Mouse (Mus musculus) mouse embryonic stem cell (cell line): ENCODE results near the gene Rbm42.

Experiments used
- in situ Hi-C, 2 experiments: fragments of 300-500 bp; cut with MboI; formaldehyde crosslinking; loops; 1 replicate in 1 of 2; 3 replicates in 1 of 2; pipeline ENCODE4 v1.14.3; 2019 to 2020; ENCODE audit warnings: low sequenced_read_pairs in 2 of 2, low pct_unique_long_range_greater_than_20kb in 1 of 2, mixed read lengths in 1 of 2; ENCODE audit not compliant: unreplicated experiment in 1 of 2

The Rbm42 gene

GRCm38 (mm10) chr7:30594510-30595024 lies 55.5 kb downstream of the Rbm42 start:
- in situ Hi-C loops, result no loop called here

GRCm38 (mm10) chr7:30593579-30594509 lies 56.3 kb downstream of the Rbm42 start:
- in situ Hi-C loops, result no loop called here

GRCm38 (mm10) chr7:30592772-30593423 lies 57.2 kb downstream of the Rbm42 start:
- in situ Hi-C loops, result no loop called here

- in situ Hi-C loops, result no loop called here
These were observed 58.5 kb downstream of the Rbm42 start for GRCm38 (mm10) chr7:30591605-30591951.
